Mouse (Mus musculus) midbrain, embryonic 13.5 days (tissue): ENCODE measurements at regions not wholly inside any gene's neighbourhood (a gene's known extent, or its start where the extent isn't known, plus 50 kb on each side); places are given as distances from the start of the nearest gene placed in this dataset.

ENCODE experiments used
- ATAC-seq: fragments of 200-750 bp; cut with Nextera tagmentation; 2 replicates; pipeline ENCODE4 v1.8.0; 2017; ENCODE audit warnings: mild to moderate bottlenecking, moderate TSS enrichment, moderate library complexity
- H3K27ac ChIP-seq: fragments of 300-500 bp; sonication (generic); 2 replicates; pipeline ENCODE4 v1.5.1; 2015; ENCODE audit warnings: inconsistent platforms, mild to moderate bottlenecking, moderate library complexity
- H3K27me3 ChIP-seq: fragments of 300-500 bp; sonication (generic); 2 replicates; pipeline ENCODE4 v1.6.1; 2015; ENCODE audit warnings: mild to moderate bottlenecking, inconsistent platforms
- H3K36me3 ChIP-seq: fragments of 300-500 bp; sonication (generic); 2 replicates; pipeline ENCODE4 v1.6.1; 2015; ENCODE audit warnings: mild to moderate bottlenecking, inconsistent platforms
- H3K4me1 ChIP-seq: fragments of 300-500 bp; sonication (generic); replicated peaks from 2 replicates; pipeline ENCODE4 v1.6.1; 2015; ENCODE audit warnings: inconsistent platforms
- H3K4me2 ChIP-seq: fragments of 300-500 bp; sonication (generic); replicated peaks from 2 replicates; pipeline ENCODE4 v1.6.1; 2015; ENCODE audit warnings: moderate library complexity, mild to moderate bottlenecking, inconsistent platforms
- H3K4me3 ChIP-seq: fragments of 300-500 bp; sonication (generic); replicated peaks from 2 replicates; pipeline ENCODE4 v1.5.1; 2015; ENCODE audit warnings: mild to moderate bottlenecking, inconsistent platforms
- H3K9ac ChIP-seq: fragments of 300-500 bp; sonication (generic); replicated peaks from 2 replicates; pipeline ENCODE4 v1.6.1; 2015; ENCODE audit warnings: mild to moderate bottlenecking, inconsistent platforms
- H3K9me3 ChIP-seq: fragments of 300-500 bp; sonication (generic); 2 replicates; pipeline ENCODE4 v1.6.1; 2016; ENCODE audit warnings: mild to moderate bottlenecking, inconsistent platforms
- WGBS: fragments of 180-500 bp; shearing (Covaris S2); methylation state at CpG from one replicate; pipeline ENCODE4 v1.1.7; 2015; 5-methylcytosine and 5-hydroxymethylcytosine counted together

DNA sequence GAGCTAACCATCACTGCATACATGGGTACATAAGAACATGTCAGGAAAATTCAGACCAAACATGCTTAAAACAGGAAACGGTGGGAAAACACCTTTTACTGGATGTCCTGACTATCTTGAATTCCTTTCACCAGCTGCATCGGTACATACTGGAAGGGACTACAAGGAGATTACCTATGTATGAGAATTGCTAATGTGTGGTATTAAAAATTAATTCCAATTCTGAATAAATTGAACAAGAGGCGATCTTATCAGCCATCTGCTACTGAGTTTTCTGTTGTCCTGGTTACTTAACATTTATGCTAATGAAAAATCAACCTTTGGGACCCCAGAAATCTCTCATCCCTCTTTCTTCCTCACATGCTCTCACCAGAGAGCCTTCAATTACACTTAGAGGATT, 178.0 kb downstream of the Nsun3 start:
- ATAC-seq: peak; percentile 45; the same call in 1 of the 2 replicates
- Histone ChIP-seq H3K27me3 (no peaks in the 10 kb centered on the region), H3K4me1 (peaks cover 8% of the 10 kb centered on the region), H3K4me2 (no peak overlapping the region), H3K9ac (no peak overlapping the region), H3K36me3 (no peaks in the 10 kb centered on the region), H3K27ac (no peak overlapping the region), H3K4me3 (no peak overlapping the region), H3K9me3 (no peaks in the 10 kb centered on the region)
- WGBS: 65% methylated on average over 3 of the region's 3 CpGs

DNA sequence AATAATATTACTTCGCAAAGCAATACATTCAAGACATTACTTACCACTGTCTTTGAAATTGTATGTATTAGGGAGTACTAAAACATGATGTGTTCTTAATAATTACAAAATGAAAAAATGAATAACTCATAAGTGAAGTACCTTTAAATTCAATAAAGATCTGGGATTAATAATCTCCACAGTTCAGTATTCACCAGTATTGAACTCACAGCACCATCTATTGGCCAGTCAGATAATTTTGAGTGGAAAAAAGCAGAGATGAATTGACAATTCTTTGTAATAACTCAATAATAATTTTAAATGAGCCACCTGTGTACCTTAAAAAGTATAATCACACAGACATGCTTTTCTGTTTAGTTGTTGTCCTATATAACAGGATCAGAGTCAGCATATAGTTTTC, 180.7 kb downstream of the Nsun3 start:
- 96% methylated on average over 1 of the region's 1 CpGs for WGBS
- Histone ChIP-seq H3K9me3 (no peaks in the 10 kb centered on the region), H3K4me1 (peaks cover 8% of the 10 kb centered on the region)

DNA sequence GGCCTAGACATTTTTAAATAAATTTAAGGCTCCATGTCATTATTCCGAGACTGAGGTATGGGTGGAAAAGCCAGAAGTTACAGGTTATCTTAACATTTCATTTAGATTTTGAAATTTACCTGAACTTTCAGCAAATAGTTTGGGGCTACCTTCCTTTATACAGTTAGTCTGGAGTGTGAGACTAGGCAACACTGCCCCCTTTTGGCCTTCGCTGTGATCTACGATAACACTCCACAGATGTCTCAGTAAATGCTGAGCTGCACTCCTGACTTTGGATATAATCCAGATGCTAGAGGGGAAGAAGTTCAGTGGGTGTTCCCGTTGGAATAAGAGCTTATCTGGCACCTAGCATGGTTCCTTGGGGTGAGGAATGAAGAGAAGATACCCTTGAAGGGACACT, 224.6 kb downstream of the Nsun3 start:
- ATAC-seq: peak; percentile 56; the same call in 1 of the 2 replicates
- whole genome bisulfite sequencing: 44% methylated on average over 4 of the region's 4 CpGs
- no peak overlapping the region for H3K9ac ChIP-seq

More for the DNA sequence above, 180.7 kb downstream of the Nsun3 start:
- Histone ChIP-seq H3K4me2 (no peak overlapping the region), H3K27ac (no peak overlapping the region), H3K9ac (no peak overlapping the region), H3K36me3 (no peaks in the 10 kb centered on the region), H3K27me3 (no peaks in the 10 kb centered on the region), H3K4me3 (no peak overlapping the region)
- no peak for ATAC-seq

DNA sequence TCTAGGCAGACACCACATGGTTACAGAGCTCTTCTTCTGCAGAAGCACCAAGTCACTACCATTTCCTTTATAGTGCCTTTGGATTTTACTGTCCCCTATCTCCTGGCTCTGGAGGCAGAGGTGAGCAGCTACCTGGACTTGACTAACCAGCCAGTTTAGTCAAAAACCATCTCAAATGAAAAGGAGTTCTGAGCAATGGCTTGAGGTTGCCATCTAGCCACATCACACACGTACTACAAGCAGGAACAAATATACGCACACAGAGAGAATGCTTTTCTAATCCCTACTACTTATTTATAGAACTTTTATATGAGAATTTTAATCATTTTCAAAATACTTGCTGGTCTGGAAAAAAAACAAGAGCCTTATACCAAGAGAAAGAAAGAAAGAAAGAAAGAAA, 243.5 kb downstream of the Nsun3 start:
- Histone ChIP-seq H3K9me3 (no peaks in the 10 kb centered on the region), H3K4me2 (no peak overlapping the region), H3K4me3 (no peak overlapping the region), H3K27me3 (no peaks in the 10 kb centered on the region), H3K36me3 (no peaks in the 10 kb centered on the region), H3K9ac (no peak overlapping the region), H3K4me1 (no peaks in the 10 kb centered on the region), H3K27ac (no peak overlapping the region)
- 85% methylated on average over 2 of the region's 2 CpGs for WGBS
- no peak for ATAC-seq

More for the DNA sequence above, 224.6 kb downstream of the Nsun3 start:
- Histone ChIP-seq H3K4me2 (no peak overlapping the region), H3K27ac (no peak overlapping the region), H3K4me3 (no peak overlapping the region), H3K9me3 (no peaks in the 10 kb centered on the region), H3K27me3 (no peaks in the 10 kb centered on the region), H3K4me1 (no peaks in the 10 kb centered on the region), H3K36me3 (no peaks in the 10 kb centered on the region)

DNA sequence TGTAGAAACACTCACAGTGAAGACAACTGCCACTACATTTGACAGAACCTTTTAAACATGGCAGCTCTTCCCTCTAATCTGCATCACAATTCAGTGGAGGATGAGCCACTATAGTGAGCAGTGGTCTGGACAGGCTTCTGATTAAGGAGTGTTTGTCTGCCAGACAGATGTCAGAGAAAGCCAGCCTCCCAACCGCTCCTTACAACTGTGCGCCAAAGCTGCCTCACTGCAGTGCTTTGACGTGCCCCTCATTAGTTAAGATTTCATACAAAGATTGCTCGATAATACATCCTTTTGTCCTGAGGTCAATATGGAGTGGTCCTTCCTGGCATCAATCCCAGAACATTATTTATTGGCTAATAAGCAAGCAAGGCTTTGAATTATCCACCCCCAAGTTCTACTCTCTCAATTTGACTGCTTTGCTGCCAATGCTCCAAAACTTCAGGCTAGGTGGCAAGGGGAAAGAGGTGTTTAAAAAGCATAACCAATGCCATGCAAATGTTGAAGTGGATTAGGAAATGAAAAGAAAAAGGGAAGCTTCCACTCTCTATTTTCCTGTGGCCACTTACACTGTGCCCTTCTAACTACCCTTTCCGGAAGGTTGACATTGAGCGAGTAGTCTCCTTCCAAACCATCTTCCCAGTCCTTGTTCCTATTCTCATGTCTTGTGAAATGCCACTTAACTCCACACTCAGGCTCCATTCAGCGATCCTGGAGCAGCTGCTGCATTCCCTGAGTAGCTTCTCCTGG, 248.7 kb downstream of the Nsun3 start:
- no peaks in the 10 kb centered on the region for H3K27me3 ChIP-seq

DNA sequence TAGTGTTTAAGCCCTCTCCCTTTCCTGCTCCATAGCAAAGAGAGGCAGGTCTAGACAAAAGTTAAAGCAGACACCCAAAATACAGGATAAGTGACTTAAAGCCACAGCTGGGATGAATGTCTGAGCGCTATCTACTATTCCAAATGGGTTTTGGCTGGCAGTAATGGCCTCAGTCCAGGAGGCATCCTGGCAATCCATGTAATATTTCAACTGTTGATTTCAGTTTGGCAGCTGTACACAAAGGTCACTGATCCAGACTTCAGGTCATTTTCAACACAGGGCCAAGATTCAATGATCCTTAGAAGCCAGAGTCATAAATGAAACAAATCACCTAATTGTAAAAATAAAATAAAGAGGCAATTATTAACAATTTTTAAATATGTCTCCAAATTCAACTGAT, 277.3 kb downstream of the Nsun3 start:
- 91% methylated on average over 1 of the region's 1 CpGs for WGBS
- no peak for ATAC-seq
- H3K9ac ChIP-seq: no peak overlapping the region
- H3K27me3 ChIP-seq: no peaks in the 10 kb centered on the region
- H3K36me3 ChIP-seq: no peaks in the 10 kb centered on the region
- no peak overlapping the region for H3K4me3 ChIP-seq
- no peak overlapping the region for H3K4me2 ChIP-seq
- H3K27ac ChIP-seq: no peak overlapping the region
- H3K4me1 ChIP-seq: no peaks in the 10 kb centered on the region
- H3K9me3 ChIP-seq: no peaks in the 10 kb centered on the region

More for the DNA sequence above, 248.7 kb downstream of the Nsun3 start:
- 53% methylated on average over 7 of the region's 7 CpGs for WGBS
- peak; percentile 96 for ATAC-seq
- Histone ChIP-seq H3K4me1 (0 out of 2 replicates have a peak, but pooled peaks cover 4% of the 10 kb centered on the region), H3K4me3 (no peak overlapping the region), H3K9ac (no peak overlapping the region), H3K9me3 (no peaks in the 10 kb centered on the region), H3K36me3 (no peaks in the 10 kb centered on the region), H3K27ac (no peak overlapping the region), H3K4me2 (no peak overlapping the region)

DNA sequence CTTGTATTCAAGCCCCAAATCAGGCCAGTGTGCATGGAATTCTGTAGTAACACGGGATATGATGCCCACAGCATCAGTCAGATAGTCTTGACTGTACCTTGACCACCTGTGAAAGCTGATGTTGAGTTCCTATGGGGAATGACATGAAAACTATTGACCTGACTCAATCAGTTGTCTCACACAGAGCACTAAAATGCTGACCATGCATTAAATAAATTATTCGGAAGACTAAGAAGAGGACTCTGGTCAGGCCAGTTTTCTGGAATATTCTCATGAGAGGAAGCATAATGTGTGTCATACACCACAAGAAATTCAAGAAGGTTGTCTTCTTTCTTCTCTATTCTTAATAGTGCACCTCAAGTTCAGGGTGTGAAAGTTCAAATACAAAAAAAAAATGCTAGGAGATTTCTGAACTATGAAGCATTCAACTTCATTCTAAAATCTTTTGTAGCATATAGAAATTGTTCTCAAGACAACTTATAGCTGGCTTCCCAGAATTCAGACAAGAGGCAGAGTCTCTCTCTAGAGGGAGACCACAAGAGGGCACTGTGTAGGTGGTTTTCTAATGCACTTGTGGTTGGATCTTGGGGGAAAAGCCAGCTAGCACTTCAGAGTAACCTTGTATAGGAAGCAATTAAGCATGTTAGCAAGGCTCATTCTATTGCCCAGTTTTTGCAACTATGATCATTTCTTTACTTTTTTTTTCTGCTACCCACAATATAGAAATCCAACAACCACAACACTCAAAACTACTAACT, 279.7 kb downstream of the Nsun3 start:
- Histone ChIP-seq H3K9me3 (no peaks in the 10 kb centered on the region), H3K9ac (no peak overlapping the region), H3K27ac (no peak overlapping the region), H3K36me3 (no peaks in the 10 kb centered on the region), H3K27me3 (no peaks in the 10 kb centered on the region), H3K4me3 (no peak overlapping the region), H3K4me2 (no peak overlapping the region), H3K4me1 (no peaks in the 10 kb centered on the region)
- WGBS: 58% methylated on average over 2 of the region's 2 CpGs
- ATAC-seq: no peak

DNA sequence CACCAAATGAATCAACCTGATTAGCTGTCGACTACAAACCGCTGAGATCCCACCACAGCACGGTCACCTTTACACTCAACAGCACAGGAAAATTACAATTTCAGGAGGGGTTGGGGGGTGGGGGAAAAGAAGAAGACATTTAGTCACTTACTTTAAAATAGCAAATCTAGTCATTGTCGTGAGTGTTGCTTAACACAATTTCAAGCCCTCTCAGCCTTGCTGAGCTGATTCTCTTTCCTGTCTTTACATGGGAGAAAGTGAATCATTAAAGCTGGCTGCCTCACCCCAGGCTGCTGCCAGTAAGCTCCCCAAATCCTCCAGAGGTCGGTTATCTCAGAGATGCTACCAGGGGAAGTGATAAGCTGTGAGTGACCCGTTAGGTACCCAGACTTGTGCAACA, 285.7 kb downstream of the Nsun3 start:
- 70% methylated on average over 6 of the region's 6 CpGs for WGBS
- Histone ChIP-seq H3K9ac (no peak overlapping the region), H3K27me3 (no peaks in the 10 kb centered on the region), H3K4me1 (no peaks in the 10 kb centered on the region; the same call in 1 of the 2 replicates), H3K36me3 (no peaks in the 10 kb centered on the region), H3K4me3 (no peak overlapping the region), H3K9me3 (no peaks in the 10 kb centered on the region), H3K4me2 (no peak overlapping the region), H3K27ac (no peak overlapping the region)
- ATAC-seq: no peak

DNA sequence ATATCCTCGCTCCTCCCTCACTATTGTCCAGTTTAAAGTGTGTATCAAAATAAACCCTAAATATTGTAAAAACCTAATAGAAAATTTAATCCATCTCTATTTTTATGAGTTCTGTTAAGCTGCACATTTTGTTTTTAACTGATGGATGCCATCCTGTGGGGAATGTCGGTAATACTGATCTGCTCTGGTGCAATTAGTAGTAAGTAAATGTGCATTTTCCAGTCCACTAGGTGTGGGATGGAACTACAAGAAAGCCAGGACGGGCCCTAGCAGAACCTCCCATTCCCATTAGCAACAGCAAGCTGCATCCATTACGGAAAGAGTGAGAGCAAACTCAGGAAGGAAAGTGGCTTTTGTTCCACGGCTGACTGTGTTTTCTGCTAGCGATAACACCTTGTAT, 286.3 kb downstream of the Nsun3 start:
- Histone ChIP-seq H3K9ac (no peak overlapping the region), H3K9me3 (no peaks in the 10 kb centered on the region), H3K4me3 (no peak overlapping the region), H3K4me1 (no peaks in the 10 kb centered on the region; the same call in 1 of the 2 replicates), H3K36me3 (no peaks in the 10 kb centered on the region), H3K4me2 (no peak overlapping the region), H3K27me3 (no peaks in the 10 kb centered on the region), H3K27ac (no peak overlapping the region)
- ATAC-seq: no peak
- 77% methylated on average over 6 of the region's 6 CpGs for WGBS

DNA sequence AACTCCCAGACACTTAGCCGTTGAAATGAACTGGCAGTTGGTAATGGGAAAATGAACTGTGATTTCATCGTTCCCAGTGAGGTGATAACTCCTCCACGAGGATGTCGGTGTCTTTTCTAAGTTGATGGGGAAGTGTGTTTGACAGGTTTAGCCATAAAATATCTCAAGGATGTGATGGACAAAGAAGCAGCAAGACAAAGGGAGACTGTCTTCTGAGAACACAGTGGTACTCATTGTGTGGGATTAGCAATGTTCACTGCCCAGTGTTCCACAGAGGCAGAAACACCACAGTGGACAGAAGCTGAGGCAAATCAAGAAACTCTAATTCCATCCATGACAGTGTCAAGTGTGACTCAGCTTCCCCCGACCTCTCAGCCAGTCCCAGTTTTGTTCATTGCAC, 287.9 kb downstream of the Nsun3 start:
- no peak for ATAC-seq
- no peaks in the 10 kb centered on the region for H3K36me3 ChIP-seq
- H3K4me3 ChIP-seq: no peak overlapping the region
- no peaks in the 10 kb centered on the region; the same call in 1 of the 2 replicates for H3K4me1 ChIP-seq
- WGBS: 79% methylated on average over 5 of the region's 5 CpGs
- no peak overlapping the region for H3K9ac ChIP-seq
- no peak overlapping the region for H3K4me2 ChIP-seq
- H3K9me3 ChIP-seq: no peaks in the 10 kb centered on the region
- no peaks in the 10 kb centered on the region for H3K27me3 ChIP-seq
- no peak overlapping the region for H3K27ac ChIP-seq

DNA sequence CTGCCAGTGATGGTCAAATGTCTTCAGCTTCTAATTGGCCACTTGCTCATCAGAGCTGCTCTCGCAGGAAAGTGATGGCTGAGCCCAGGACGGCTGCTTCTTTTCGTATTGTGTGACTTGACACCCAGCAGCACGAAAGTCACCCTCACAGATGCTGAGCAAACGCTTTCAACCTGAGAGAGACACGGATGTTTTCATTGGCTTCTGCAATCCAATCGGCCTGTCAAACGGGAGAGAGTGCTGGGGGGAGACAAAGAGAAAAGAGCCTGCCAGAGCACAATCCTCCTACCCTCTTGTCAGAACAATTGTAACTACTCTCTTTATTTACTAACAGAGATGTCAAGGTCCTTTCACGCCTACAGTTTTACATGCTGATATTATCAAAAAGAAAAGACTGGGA, 289.9 kb downstream of the Nsun3 start:
- Histone ChIP-seq H3K4me1 (no peaks in the 10 kb centered on the region; the same call in 1 of the 2 replicates), H3K27ac (no peak overlapping the region), H3K9ac (no peak overlapping the region), H3K27me3 (no peaks in the 10 kb centered on the region), H3K9me3 (no peaks in the 10 kb centered on the region), H3K4me2 (no peak overlapping the region), H3K36me3 (no peaks in the 10 kb centered on the region), H3K4me3 (no peak overlapping the region)
- peak; percentile 40; the same call in 1 of the 2 replicates for ATAC-seq
- 34% methylated on average over 9 of the region's 9 CpGs for WGBS

DNA sequence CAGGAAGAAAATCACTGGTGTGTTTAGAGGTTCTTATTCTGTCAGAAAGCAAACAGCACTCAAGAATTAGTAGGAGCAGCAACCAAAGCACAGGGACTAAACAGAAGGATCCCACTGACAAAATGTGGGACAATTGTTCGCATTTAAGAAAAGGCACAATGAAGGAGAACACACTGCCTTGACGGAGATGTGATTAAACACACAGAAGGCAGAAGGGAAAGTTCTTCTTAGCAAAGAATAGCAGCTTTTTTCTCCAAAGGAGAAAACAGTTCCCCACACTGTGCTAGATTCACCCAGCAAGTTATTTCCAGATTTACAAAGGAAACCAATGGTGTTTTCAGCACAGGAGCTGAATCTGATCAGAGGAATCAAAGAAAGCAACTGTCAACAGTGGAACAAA, 316.5 kb downstream of the Nsun3 start:
- WGBS: 47% methylated on average over 2 of the region's 2 CpGs
- no peaks in the 10 kb centered on the region for H3K27me3 ChIP-seq
- no peaks in the 10 kb centered on the region for H3K9me3 ChIP-seq
- no peak overlapping the region for H3K4me2 ChIP-seq
- no peak for ATAC-seq
- H3K4me1 ChIP-seq: no peaks in the 10 kb centered on the region
- no peak overlapping the region for H3K9ac ChIP-seq
- no peak overlapping the region for H3K4me3 ChIP-seq
- H3K27ac ChIP-seq: no peak overlapping the region
- H3K36me3 ChIP-seq: no peaks in the 10 kb centered on the region
